Mouse (Mus musculus) brain, embryonic 14.5 days (tissue): Measurements from ENCODE around the gene Gas1. TPM values are rescaled to one million over a fixed set of nuclear protein-coding genes. Genes with fewer than 3 reads are reported as not detected.
A peak's percentile ranks its signal among the peaks of the same experiment; 100 is the strongest.

Experiments used
- DNase-seq: peaks from one replicate; pipeline ENCODE4 v3.0.0-alpha.2; 2011; ENCODE audit warnings: low read depth
- CTCF ChIP-seq: fragments of 200-500 bp; IDR thresholded peaks from 2 replicates; pipeline ENCODE4 v1.5.1; 2012; ENCODE audit warnings: inconsistent platforms, mild to moderate bottlenecking, moderate library complexity, borderline replicate concordance; ENCODE audit not compliant: insufficient read depth, insufficient read length; ENCODE audit errors: extremely low read depth
- POLR2A ChIP-seq: fragments of 200-500 bp; IDR thresholded peaks from 2 replicates; pipeline ENCODE4 v1.6.1; 2012; ENCODE audit warnings: mild to moderate bottlenecking, inconsistent platforms, borderline replicate concordance; ENCODE audit not compliant: poor library complexity, insufficient read depth, insufficient read length, severe bottlenecking; ENCODE audit errors: extremely low read depth
- polyA plus RNA-seq: library from polyadenylated mRNA; depleted of rRNA; stranded (reverse); fragments of >200 nt; gene quantifications from 2 replicates; pipeline ENCODE4 v1.2.3, GENCODE M21; 2012

The Gas1 gene
- polyA plus RNA-seq, 1 experiment: 45.2 TPM

DNA sequence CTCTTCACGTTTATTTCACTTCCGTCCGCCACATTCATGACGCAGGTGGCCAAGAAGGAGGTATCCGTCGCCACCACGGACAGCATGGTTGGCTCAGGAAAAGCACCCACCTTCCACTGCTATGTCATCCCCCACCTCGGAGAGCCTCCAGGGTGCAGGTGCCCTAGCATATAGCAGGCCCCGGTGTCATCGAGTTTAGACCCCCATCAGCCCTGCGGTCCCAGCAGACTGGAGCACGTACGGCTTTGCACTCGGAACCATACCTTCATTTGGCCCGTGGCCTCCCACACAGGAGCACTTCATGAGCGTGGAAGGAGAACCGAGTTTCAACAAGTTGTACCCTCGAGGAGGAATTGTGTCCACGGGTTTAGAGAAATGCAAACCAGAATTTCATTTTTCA is 50.8 kb downstream of the Gas1 start:
- TF ChIP-seq CTCF (no peak), POLR2A (no peak)
- DNase-seq: no peak

DNA sequence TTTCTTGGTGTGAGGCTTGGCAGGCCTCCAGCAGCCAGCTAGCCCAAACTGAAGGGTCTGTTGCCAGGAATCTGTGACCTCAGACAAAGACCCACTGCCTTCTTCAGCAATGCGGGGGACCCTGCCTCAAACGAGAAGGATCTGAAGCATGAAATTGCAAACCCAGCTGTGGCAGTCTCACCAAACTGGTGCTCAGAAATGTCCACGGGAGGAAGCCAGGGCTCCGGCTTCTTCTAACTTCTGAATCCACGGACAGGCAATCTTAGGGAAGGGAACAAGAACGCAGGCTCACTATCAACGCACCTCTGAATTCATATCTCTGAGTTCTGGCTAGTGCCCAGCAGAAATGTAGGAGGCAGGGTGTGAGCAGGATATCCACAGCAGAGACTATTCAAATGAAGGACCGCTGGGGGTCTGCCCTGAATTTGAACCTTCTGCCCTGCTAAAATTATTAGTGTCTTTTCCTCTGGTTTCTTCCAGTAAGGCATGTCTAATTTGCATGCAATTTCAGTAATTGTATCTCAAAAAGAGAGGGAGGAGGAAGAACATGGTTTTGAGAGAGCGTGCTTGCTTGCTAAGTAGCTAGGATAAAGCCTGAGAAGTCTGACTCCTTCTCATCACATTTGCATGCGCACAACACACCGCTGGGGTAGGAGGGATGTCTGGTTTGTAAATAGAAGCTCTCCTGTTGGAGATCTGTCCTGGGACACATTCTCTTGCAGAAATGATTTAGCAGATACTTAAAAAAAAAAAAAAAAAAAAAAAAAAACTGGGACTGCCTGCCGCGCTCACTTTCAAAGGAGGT is 51.5 kb downstream of the Gas1 start:
- DNase-seq: peak; percentile 93
- TF ChIP-seq POLR2A (no peak), CTCF (no peak)

DNA sequence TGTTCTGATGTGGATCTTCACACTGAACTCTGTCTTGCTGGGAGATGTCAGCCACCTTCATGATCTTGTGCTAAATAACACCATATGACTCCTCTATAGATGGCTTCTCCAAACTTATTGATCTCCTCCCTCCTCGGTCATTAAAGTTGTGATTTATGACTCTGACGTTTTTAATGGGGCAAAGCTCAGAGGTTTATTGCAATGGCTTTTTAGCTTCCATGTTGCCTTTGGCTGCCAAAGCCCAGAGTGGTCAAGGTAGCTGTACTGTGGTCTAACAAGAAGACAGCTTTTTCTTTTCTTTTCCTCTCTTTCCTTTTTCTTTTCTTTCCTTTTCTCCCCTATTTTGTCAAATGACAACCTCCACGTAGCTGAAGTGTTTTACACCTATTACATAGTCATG is 52.1 kb downstream of the Gas1 start:
- DNase-seq: no peak
- TF ChIP-seq POLR2A: no peak
- no peak for TF ChIP-seq CTCF

DNA sequence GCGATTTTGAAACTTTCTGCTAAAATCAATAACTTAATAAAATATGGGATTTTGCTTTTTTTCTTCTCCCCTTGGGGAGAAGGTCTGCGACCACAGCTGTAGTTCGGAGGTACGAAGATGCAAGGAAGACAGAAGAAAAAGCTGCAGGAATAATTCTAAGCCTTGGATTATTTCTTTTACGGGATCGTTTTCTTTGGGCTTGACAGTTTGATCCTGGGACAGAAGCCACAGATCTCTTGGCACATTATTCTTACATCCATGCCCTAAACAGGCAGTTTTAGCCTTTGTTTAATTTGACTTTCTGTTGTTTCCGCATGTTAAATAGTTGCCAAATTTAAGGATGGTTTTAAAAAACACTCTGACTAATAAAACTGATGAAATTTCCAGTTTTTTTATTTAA is 52.7 kb downstream of the Gas1 start:
- DNase-seq: no peak
- no peak for TF ChIP-seq POLR2A
- no peak for TF ChIP-seq CTCF
